Mouse (Mus musculus) hindbrain, embryonic 11.5 days (tissue): ENCODE measurements around the gene Angptl2. TPM values are rescaled to one million over a fixed set of nuclear protein-coding genes. Genes with fewer than 3 reads are reported as not detected.

ENCODE experiments used
- ATAC-seq: fragments of 200-750 bp; cut with Nextera tagmentation; 2 replicates; pipeline ENCODE4 v1.8.0; 2017; ENCODE audit warnings: mild to moderate bottlenecking, moderate TSS enrichment, moderate library complexity; ENCODE audit not compliant: low FRiP score
- DNase-seq: peaks from one replicate; pipeline ENCODE4 v3.0.0-alpha.2; 2015; ENCODE audit warnings: low spot score
- H3K27ac ChIP-seq: fragments of 300-500 bp; sonication (generic); 2 replicates; pipeline ENCODE4 v1.5.1; 2014; ENCODE audit warnings: mild to moderate bottlenecking, low read depth, low read length
- H3K27me3 ChIP-seq: fragments of 300-500 bp; sonication (generic); 2 replicates; pipeline ENCODE4 v1.6.1; 2014; ENCODE audit warnings: mild to moderate bottlenecking, low read length, moderate library complexity, mixed read lengths; ENCODE audit not compliant: control insufficient read depth, insufficient read depth
- H3K36me3 ChIP-seq: fragments of 300-500 bp; sonication (generic); 2 replicates; pipeline ENCODE4 v1.6.1; 2014; ENCODE audit warnings: mild to moderate bottlenecking, low read length, moderate library complexity, mixed read lengths; ENCODE audit not compliant: control insufficient read depth, insufficient read depth
- H3K4me1 ChIP-seq: fragments of 300-500 bp; sonication (generic); replicated peaks from 2 replicates; pipeline ENCODE4 v1.6.1; 2014; ENCODE audit warnings: low read length, mixed read lengths; ENCODE audit not compliant: control insufficient read depth, insufficient read depth
- H3K4me2 ChIP-seq: fragments of 300-500 bp; sonication (generic); replicated peaks from 2 replicates; pipeline ENCODE4 v1.6.1; 2014; ENCODE audit warnings: mild to moderate bottlenecking, low read depth, low read length
- H3K4me3 ChIP-seq: fragments of 300-500 bp; sonication (generic); 2 replicates; pipeline ENCODE4 v1.5.1; 2014; ENCODE audit warnings: low read depth, low read length
- H3K9ac ChIP-seq: fragments of 300-500 bp; sonication (generic); 2 replicates; pipeline ENCODE4 v1.6.1; 2014; ENCODE audit warnings: low read depth, low read length
- H3K9me3 ChIP-seq: fragments of 300-500 bp; sonication (generic); 2 replicates; pipeline ENCODE4 v1.6.1; 2016; ENCODE audit warnings: low read length; ENCODE audit not compliant: control insufficient read depth
- WGBS: fragments of 180-500 bp; shearing (Covaris S2); extraction: QIAGEN DNeasy Blood & Tissue Kit; methylation state at CpG from one replicate; pipeline ENCODE4 v1.1.7; 2014; 5-methylcytosine and 5-hydroxymethylcytosine counted together
- polyA plus RNA-seq: library from polyadenylated mRNA; unstranded; fragments of >200 nt; fragmentation: Nextera tagmentation; extraction: Ambion mirVana; gene quantifications from 2 replicates; pipeline ENCODE4 v1.2.1, GENCODE M21; 2014

Angptl2 gene
- polyA plus RNA-seq, 1 experiment from 2014 or later: 19.9 TPM

DNA sequence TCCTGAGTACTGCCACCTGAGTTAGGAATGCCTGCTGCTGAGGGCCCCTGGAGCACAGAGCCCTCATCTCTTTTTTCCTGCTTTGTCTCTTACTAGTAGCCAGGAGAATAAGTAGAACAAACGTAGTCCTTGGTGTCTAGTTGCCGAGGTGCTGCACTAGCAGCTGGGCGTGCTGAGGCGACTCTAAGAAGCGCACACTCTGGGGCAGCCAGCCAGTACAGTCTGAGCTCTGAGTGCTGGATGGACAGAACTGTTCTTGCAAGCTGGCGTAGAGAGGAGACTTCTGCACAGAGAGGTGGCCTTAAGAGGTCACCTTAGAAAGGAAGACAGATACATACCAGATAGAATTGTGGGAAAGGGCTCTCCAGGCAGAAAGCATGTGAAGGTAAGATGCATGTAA is 4.4 kb downstream of the Angptl2 start:
- Histone ChIP-seq H3K9me3 (no peaks in the 10 kb centered on the region), H3K27me3 (no peaks in the 10 kb centered on the region), H3K36me3 (no peaks in the 10 kb centered on the region), H3K9ac (no peak overlapping the region), H3K4me1 (peaks cover 5% of the 10 kb centered on the region), H3K27ac (no peak overlapping the region), H3K4me2 (no peak overlapping the region), H3K4me3 (no peak overlapping the region)
- WGBS: 81% methylated on average over 6 of the region's 6 CpGs
- ATAC-seq (no peak), DNase-seq (no peak)

DNA sequence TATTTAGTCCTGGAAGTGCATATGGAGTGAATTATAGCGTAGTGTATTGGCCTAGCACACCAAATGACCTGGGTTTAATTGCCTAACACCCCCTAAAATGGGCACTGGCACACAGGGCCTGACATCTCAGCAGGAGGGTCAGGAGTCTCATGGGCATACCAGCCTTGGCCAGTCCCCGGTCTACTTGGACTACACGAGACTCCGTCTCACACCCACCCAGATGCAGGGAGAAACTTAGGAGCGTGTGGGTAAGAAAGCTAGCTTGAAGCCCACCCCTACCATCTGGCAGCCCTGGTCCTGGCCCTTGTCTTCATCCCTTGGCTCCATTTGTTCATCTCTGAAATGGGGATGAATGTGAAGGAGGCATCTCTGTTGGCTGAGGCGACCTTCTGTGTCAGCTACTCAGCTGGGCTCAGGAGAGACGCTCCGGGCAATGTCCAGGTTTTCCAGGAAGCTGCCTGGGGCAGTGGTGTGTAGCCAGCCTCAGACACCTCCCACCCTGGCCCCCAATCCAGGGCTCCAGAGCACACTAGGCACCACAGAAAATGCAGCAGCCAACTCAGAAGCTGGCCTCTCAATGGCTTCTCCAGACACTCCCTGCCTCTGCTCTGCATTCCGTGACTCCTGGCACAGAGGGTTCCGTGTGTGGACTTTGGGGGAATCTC is 4.9 kb downstream of the Angptl2 start:
- 87% methylated on average over 10 of the region's 10 CpGs for WGBS
- Histone ChIP-seq H3K27me3 (no peaks in the 10 kb centered on the region), H3K4me1 (no peaks in the 10 kb centered on the region; the same call in 1 of the 2 replicates), H3K4me2 (no peak overlapping the region), H3K4me3 (no peak overlapping the region), H3K27ac (no peak overlapping the region), H3K36me3 (no peaks in the 10 kb centered on the region), H3K9ac (no peak overlapping the region), H3K9me3 (no peaks in the 10 kb centered on the region)
- no peak for DNase-seq
- ATAC-seq: no peak

DNA sequence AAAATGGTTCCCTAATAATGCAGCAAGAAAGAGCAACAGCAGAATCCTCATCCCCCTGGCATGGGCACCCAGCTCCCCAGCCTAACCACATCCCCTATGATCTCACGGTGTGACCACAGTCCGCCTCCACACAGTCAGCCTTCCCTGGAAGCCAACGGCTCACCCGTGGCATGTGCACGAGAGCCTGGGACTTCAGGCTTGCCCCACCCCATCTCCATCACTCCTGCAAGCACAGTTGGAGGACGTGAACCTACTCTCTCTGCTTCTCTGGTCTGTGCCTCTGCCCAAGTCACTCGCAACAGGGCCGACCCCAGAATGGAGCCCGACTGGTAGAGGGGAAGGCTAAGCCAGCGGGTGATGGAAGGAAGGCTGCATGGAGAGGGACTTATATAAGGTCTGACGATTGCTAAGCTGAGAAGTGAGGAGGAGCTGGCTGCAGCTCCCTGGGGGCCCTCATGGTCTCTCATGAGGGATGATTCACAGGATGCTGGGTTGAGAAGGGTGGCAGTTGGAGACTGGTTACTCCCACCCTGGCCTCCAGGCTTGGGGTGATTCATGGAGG is 5.6 kb downstream of the Angptl2 start:
- no peak overlapping the region for H3K4me3 ChIP-seq
- H3K9ac ChIP-seq: no peak overlapping the region
- DNase-seq (no peak), ATAC-seq (no peak)
- no peaks in the 10 kb centered on the region for H3K9me3 ChIP-seq
- no peak overlapping the region for H3K27ac ChIP-seq
- H3K27me3 ChIP-seq: no peaks in the 10 kb centered on the region
- WGBS: 94% methylated on average over 11 of the region's 11 CpGs
- no peak overlapping the region for H3K4me2 ChIP-seq
- H3K4me1 ChIP-seq: no peaks in the 10 kb centered on the region
- H3K36me3 ChIP-seq: no peaks in the 10 kb centered on the region

DNA sequence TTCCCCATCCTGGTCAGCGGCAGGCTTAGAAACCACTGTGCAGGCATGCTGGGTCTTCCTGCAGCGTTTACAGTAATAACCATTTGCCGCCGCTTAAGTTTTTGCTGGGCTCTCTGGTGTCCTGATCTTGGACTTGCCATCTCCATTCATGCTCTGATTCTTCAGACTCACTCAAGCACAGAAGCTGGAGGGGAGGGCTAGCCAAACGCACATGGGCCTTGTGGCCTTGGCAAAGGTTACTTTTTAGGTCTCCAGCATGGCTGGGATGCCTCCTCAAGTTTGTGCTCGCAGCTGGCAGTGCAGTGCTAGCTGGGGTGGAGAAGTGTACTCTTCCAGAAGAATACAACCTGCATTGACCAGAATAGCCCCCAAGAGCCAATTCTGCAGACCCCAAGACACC is 6.6 kb downstream of the Angptl2 start:
- ATAC-seq (no peak), DNase-seq (no peak)
- no peak overlapping the region for H3K9ac ChIP-seq
- H3K36me3 ChIP-seq: no peaks in the 10 kb centered on the region
- no peaks in the 10 kb centered on the region for H3K9me3 ChIP-seq
- WGBS: 83% methylated on average over 6 of the region's 6 CpGs
- H3K4me3 ChIP-seq: no peak overlapping the region
- H3K4me2 ChIP-seq: no peak overlapping the region
- no peaks in the 10 kb centered on the region for H3K4me1 ChIP-seq
- no peak overlapping the region for H3K27ac ChIP-seq
- no peaks in the 10 kb centered on the region for H3K27me3 ChIP-seq

DNA sequence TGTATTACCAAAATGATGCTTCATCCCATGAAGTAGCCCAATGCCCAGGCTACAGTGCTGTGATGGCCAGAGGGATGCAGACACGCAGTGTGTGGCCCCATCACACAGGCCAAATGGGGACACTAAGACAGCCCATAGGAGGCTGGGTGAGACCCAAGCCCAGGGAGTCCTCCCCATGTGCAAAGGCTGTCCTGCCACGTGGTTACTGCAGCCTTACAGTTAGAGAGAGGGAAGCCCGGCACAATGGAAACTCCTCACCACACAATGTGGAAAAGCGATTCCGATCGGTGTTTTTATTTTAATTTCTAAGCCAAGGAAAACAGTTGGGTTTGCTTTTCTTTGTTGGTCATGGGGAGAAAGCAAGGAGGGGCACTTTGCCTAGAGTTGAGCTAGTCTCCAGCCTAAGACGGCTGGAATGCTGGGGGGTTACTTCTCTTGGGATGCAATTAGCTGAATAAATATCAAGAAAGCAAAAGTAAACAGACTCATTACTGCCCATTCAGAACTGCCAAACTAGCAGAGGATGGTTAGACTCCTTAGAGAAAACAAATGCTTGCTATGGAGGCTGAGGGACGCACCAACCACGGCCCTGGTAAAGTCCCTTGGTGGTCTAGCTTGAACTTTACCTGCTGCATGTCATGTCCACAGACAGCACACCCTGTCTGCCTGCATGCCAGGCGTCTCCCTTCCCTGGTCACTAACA is 7.9 kb downstream of the Angptl2 start:
- H3K4me1 ChIP-seq: no peaks in the 10 kb centered on the region
- no peak for ATAC-seq
- WGBS: 73% methylated on average over 10 of the region's 10 CpGs

DNA sequence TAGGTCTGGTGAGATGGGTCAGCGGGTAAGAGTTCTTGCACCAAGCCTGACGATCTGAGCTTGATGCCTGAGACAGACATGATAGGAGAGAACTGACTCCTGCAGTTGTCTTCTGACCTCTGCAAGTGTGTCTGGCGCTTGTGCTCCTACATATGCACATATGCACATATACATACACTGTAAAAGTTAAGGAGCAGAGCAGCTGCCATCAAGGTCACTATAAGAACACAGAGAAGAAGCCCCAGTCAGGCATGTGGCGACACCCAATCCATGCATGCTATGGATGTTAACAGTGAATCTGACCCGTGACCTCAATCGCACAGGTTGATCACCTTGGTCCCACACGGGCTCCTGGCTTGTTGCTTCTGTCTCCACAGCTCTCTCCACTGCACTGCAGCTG is 10.1 kb downstream of the Angptl2 start:
- WGBS: 93% methylated on average over 7 of the region's 7 CpGs
- H3K27ac ChIP-seq: no peak overlapping the region

More for the DNA sequence above, 7.9 kb downstream of the Angptl2 start:
- no peak overlapping the region for H3K27ac ChIP-seq
- H3K9me3 ChIP-seq: no peaks in the 10 kb centered on the region
- no peaks in the 10 kb centered on the region for H3K36me3 ChIP-seq
- H3K9ac ChIP-seq: no peak overlapping the region
- H3K4me3 ChIP-seq: no peak overlapping the region
- no peak for DNase-seq
- no peaks in the 10 kb centered on the region for H3K27me3 ChIP-seq
- H3K4me2 ChIP-seq: no peak overlapping the region

DNA sequence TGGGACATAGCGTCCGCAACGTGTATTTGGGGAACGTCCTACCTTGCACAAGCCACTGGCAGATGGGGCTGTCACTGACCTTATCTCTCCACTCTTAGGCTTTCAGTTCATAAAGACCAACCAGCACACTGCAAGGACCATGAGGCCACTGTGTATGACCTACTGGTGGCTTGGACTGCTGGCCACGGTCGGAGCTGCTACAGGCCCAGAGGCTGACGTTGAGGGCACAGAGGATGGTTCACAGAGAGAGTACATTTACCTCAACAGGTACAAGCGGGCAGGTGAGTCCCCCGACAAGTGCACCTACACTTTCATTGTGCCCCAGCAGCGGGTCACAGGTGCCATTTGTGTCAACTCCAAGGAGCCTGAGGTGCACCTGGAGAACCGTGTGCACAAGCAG is 12.2 kb downstream of the Angptl2 start:
- no peaks in the 10 kb centered on the region for H3K27me3 ChIP-seq
- H3K4me1 ChIP-seq: no peaks in the 10 kb centered on the region
- no peak overlapping the region for H3K27ac ChIP-seq
- H3K4me2 ChIP-seq: no peak overlapping the region
- 93% methylated on average over 11 of the region's 11 CpGs for WGBS
- H3K36me3 ChIP-seq: no peaks in the 10 kb centered on the region
- ATAC-seq (no peak), DNase-seq (no peak)
- H3K4me3 ChIP-seq: no peak overlapping the region
- H3K9me3 ChIP-seq: no peaks in the 10 kb centered on the region
- no peak overlapping the region for H3K9ac ChIP-seq

More for the DNA sequence above, 10.1 kb downstream of the Angptl2 start:
- H3K4me2 ChIP-seq: no peak overlapping the region
- H3K4me1 ChIP-seq: no peaks in the 10 kb centered on the region
- no peak overlapping the region for H3K4me3 ChIP-seq
- no peaks in the 10 kb centered on the region for H3K9me3 ChIP-seq
- DNase-seq (no peak), ATAC-seq (no peak)
- H3K36me3 ChIP-seq: no peaks in the 10 kb centered on the region
- H3K27me3 ChIP-seq: no peaks in the 10 kb centered on the region
- no peak overlapping the region for H3K9ac ChIP-seq

DNA sequence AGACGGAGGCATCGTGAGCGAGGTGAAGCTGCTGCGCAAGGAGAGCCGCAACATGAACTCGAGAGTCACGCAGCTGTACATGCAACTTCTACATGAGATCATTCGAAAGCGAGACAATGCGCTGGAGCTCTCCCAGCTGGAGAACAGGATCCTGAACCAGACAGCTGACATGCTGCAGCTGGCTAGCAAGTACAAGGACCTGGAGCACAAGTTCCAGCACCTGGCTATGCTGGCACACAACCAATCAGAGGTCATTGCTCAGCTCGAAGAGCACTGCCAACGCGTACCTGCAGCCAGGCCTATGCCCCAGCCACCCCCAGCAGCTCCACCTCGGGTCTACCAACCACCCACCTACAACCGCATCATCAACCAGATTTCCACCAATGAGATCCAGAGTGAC is 12.7 kb downstream of the Angptl2 start:
- H3K9me3 ChIP-seq: no peaks in the 10 kb centered on the region
- H3K9ac ChIP-seq: no peak overlapping the region
- no peak overlapping the region for H3K4me3 ChIP-seq
- H3K36me3 ChIP-seq: no peaks in the 10 kb centered on the region
- no peaks in the 10 kb centered on the region for H3K4me1 ChIP-seq
- H3K27ac ChIP-seq: no peak overlapping the region
- no peak overlapping the region for H3K4me2 ChIP-seq
- 96% methylated on average over 15 of the region's 15 CpGs for WGBS
- DNase-seq: no peak
- no peaks in the 10 kb centered on the region for H3K27me3 ChIP-seq
- no peak for ATAC-seq

DNA sequence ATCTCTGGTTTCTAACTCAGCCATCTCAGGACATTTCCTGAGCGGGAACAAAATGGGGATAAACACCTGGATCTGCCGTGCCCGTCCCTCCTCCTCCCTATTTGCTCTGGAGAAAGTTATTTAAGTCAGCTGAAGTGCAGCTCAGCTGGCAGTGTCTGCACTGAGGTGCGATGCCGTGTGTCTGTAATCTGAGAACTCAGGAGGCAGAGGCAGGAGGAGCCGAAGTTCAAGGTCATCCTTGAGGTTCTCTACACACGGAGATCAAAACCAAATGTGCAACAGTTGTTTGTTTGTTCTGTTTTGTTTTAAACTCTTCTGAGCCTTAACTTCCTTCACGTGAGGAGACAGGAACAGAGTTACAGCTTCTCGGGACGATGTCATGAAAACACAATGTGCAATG is 14.8 kb downstream of the Angptl2 start:
- no peak overlapping the region for H3K27ac ChIP-seq
- no peak overlapping the region for H3K4me2 ChIP-seq
- H3K36me3 ChIP-seq: no peaks in the 10 kb centered on the region
- H3K9me3 ChIP-seq: no peaks in the 10 kb centered on the region
- H3K9ac ChIP-seq: no peak overlapping the region
- no peaks in the 10 kb centered on the region for H3K4me1 ChIP-seq
- H3K27me3 ChIP-seq: no peaks in the 10 kb centered on the region
- ATAC-seq (no peak), DNase-seq (no peak)
- H3K4me3 ChIP-seq: no peak overlapping the region
- 79% methylated on average over 10 of the region's 10 CpGs for WGBS
